Mouse (Mus musculus): ENCODE measurements at regions not wholly inside any gene's neighbourhood (a gene's known extent, or its start where the extent isn't known, plus 50 kb on each side); places are given as distances from the start of the nearest gene placed in this dataset.

DNA sequence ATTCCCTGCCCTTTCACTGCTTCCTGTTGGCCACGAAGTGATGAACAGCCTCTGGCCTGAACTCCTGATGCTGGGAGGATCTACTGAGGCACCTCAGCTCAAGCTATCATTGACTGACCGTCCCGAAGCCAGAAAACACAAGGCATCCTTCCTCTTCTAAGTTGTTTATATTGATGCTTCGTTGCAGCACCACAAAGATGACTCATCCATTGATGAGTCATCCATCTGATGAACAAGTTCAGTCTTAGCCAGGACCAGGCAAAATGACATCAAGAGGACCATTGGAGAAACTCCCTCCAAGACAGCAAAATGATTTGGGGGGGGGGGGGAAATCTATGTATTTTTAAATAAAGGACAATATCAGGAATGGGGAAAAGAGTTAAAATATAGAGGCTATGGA, 144.5 kb downstream of the Rab28 start:
- no peaks in the 10 kb centered on the region for H3K4me1 ChIP-seq (replicated peaks; ENCODE audit: control insufficient read depth, insufficient read depth, low read length)
- no peak overlapping the region for H3K9ac ChIP-seq (ENCODE audit: low read depth, low read length)
- 62% methylated on average over 4 of the region's 4 CpGs for WGBS
- no peak overlapping the region for H3K4me3 ChIP-seq (ENCODE audit: low read depth, low read length)
- no peak overlapping the region for H3K27ac ChIP-seq (ENCODE audit: low read depth, low read length)
- DNase-seq (ENCODE audit: low spot score) (no peak), ATAC-seq (replicated peaks; ENCODE audit: low FRiP score) (no peak)
- H3K36me3 ChIP-seq (ENCODE audit: control insufficient read depth, insufficient read depth, low read length), result no peaks in the 10 kb centered on the region
- H3K4me2 ChIP-seq, result no peak overlapping the region
- H3K27me3 ChIP-seq (replicated peaks; ENCODE audit: control insufficient read depth, insufficient read depth, low read length), result no peaks in the 10 kb centered on the region
- no peaks in the 10 kb centered on the region for H3K9me3 ChIP-seq (ENCODE audit: control insufficient read depth, low read length)

DNA sequence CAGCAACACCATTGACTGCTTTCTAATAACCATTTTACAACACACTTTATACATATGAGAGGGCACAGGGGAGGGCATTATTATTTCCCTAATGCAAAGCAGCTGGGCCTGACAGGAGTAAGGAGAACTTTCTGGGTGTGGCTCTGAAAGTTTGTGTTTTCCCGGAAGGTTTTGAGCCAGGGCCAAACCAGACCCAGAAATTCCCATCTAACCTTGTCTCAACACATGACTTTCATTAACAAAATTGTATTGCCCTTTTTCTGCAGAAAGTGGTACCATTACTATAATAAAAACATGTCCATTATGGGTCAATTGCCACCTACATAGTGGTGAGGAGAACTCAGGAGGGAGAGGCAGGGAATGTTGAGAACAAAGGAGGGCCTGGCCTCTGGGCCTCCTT, 145.7 kb downstream of the Rab28 start:
- WGBS, result 78% methylated on average over 1 of the region's 1 CpGs
- H3K9ac ChIP-seq (ENCODE audit: low read depth, low read length), result no peak overlapping the region
- no peaks in the 10 kb centered on the region for H3K9me3 ChIP-seq (ENCODE audit: control insufficient read depth, low read length)
- no peak overlapping the region for H3K4me3 ChIP-seq (ENCODE audit: low read depth, low read length)
- no peaks in the 10 kb centered on the region for H3K36me3 ChIP-seq (ENCODE audit: control insufficient read depth, insufficient read depth, low read length)
- H3K4me2 ChIP-seq, result no peak overlapping the region
- H3K27me3 ChIP-seq (replicated peaks; ENCODE audit: control insufficient read depth, insufficient read depth, low read length), result no peaks in the 10 kb centered on the region
- H3K4me1 ChIP-seq (replicated peaks; ENCODE audit: control insufficient read depth, insufficient read depth, low read length), result no peaks in the 10 kb centered on the region
- no peak for ATAC-seq (replicated peaks; ENCODE audit: low FRiP score)
- no peak for DNase-seq (ENCODE audit: low spot score)
- H3K27ac ChIP-seq (ENCODE audit: low read depth, low read length), result no peak overlapping the region

DNA sequence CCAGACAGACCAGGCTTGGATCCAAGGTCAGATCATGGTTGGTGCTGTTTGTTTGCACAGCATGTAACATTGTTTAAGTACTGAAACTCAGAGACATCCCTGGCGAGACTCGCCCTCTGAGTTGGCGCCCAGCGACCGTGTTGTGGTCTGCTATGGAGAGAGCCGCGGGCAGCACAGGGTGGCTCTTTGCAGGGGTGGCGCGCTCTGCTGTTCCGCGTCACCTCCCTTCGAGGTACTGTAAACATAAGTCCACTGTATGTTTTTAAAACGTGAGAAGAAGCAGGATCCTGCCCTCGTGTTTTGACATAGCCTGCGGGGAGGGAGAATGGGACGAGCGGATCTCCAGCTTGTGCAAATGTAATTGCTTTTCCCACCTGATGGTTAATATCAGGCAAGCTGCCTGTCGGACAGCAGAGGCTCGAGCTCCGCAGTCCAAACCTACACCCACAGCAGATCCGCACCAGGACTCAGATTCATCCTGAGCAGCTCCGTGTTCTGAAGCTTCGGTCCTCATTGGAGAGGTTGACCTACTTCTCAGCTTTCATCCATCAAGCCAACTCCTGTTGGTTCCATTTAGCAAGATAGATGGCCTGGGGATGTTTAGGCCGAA, 151.2 kb downstream of the Rab28 start:
- Histone ChIP-seq H3K9ac (ENCODE audit: low read depth, low read length) (no peak overlapping the region), H3K9me3 (ENCODE audit: control insufficient read depth, low read length) (no peaks in the 10 kb centered on the region), H3K4me2 (peak overlapping the region; percentile 30), H3K36me3 (ENCODE audit: control insufficient read depth, insufficient read depth, low read length) (no peaks in the 10 kb centered on the region), H3K4me3 (ENCODE audit: low read depth, low read length) (no peak overlapping the region), H3K27me3 (replicated peaks; ENCODE audit: control insufficient read depth, insufficient read depth, low read length) (no peaks in the 10 kb centered on the region), H3K4me1 (replicated peaks; ENCODE audit: control insufficient read depth, insufficient read depth, low read length) (no peaks in the 10 kb centered on the region), H3K27ac (ENCODE audit: low read depth, low read length) (no peak overlapping the region)
- DNase-seq (ENCODE audit: low spot score) (no peak), ATAC-seq (replicated peaks; ENCODE audit: low FRiP score) (no peak)
- 50% methylated on average over 24 of the region's 24 CpGs for WGBS

DNA sequence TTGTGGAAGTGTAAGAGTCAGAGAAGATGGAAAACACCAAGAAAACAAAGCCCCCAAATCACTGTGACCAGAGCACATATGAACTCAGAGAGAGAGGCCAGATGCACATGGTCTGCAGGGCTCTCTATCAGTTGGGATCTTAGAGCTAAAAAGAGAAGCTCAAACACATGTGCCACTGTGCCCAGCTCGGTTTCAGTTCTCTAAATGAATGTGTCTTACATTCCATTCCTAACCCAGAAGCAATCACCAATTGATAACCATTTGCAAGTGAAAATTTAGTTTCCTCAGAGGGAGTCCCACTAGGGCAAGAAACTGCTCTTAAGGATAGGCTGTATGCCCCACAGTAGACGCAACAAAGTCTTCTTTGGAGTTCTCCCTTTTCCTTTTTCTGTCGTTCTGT, 153.6 kb downstream of the Rab28 start:
- H3K27me3 ChIP-seq (replicated peaks; ENCODE audit: control insufficient read depth, insufficient read depth, low read length), result no peaks in the 10 kb centered on the region
- no peak for ATAC-seq (replicated peaks; ENCODE audit: low FRiP score)
- H3K9me3 ChIP-seq (ENCODE audit: control insufficient read depth, low read length), result no peaks in the 10 kb centered on the region
- H3K4me1 ChIP-seq (replicated peaks; ENCODE audit: control insufficient read depth, insufficient read depth, low read length), result no peaks in the 10 kb centered on the region
- no peak for DNase-seq (ENCODE audit: low spot score)
- no peak overlapping the region for H3K4me3 ChIP-seq (ENCODE audit: low read depth, low read length)
- 58% methylated on average over 3 of the region's 3 CpGs for WGBS
- H3K36me3 ChIP-seq (ENCODE audit: control insufficient read depth, insufficient read depth, low read length), result no peaks in the 10 kb centered on the region
- no peak overlapping the region for H3K27ac ChIP-seq (ENCODE audit: low read depth, low read length)
- no peak overlapping the region for H3K9ac ChIP-seq (ENCODE audit: low read depth, low read length)
- no peak overlapping the region for H3K4me2 ChIP-seq

DNA sequence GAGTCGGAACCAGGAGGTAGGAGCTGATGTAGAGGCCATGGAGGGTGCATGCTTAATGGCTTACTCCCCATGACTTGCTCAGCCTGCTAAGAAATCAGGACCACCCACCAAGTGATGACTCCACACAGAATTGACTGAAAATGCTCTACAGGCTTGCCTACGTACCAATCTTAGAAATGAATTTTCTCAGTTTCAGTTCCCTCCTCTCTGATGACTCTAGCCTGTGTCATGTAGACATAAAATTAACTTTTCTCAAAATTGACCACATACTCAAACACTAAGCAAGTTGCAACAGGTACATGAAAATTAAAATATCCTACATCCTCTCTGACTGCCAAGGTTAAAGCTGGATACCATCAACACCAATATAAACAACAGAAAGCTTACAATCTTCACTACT, 157.9 kb downstream of the Rab28 start:
- H3K9me3 ChIP-seq (ENCODE audit: control insufficient read depth, low read length), result no peaks in the 10 kb centered on the region
- H3K36me3 ChIP-seq (ENCODE audit: control insufficient read depth, insufficient read depth, low read length), result no peaks in the 10 kb centered on the region
- 70% methylated on average over 2 of the region's 2 CpGs for WGBS
- ATAC-seq (replicated peaks; ENCODE audit: low FRiP score) (no peak), DNase-seq (ENCODE audit: low spot score) (no peak)
- no peaks in the 10 kb centered on the region for H3K4me1 ChIP-seq (replicated peaks; ENCODE audit: control insufficient read depth, insufficient read depth, low read length)
- H3K4me3 ChIP-seq (ENCODE audit: low read depth, low read length), result no peak overlapping the region
- no peaks in the 10 kb centered on the region for H3K27me3 ChIP-seq (replicated peaks; ENCODE audit: control insufficient read depth, insufficient read depth, low read length)
- H3K9ac ChIP-seq (ENCODE audit: low read depth, low read length), result no peak overlapping the region
- no peak overlapping the region for H3K27ac ChIP-seq (ENCODE audit: low read depth, low read length)
- no peak overlapping the region for H3K4me2 ChIP-seq

DNA sequence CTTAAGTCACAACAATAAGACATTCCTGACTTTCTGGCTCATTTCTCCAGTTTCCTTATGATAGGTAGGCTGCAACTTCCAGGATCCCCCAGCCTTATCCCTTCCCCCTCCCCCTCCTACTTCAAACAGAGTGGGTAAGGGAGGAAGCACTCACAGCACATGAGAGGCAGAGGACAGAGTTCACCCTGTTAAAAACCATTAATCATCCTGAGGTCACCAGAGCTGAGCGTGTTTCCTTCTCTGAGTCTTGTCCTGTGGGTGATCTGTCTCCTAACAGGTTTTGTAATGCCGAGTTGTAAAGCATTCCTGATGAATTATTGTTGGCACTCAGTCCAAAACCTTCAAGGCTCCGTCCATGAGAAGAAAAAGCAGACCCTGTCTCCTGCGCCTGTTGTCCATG, 161.0 kb downstream of the Rab28 start:
- WGBS, result 38% methylated on average over 4 of the region's 4 CpGs
- Histone ChIP-seq H3K4me3 (ENCODE audit: low read depth, low read length) (no peak overlapping the region), H3K27ac (ENCODE audit: low read depth, low read length) (no peak overlapping the region), H3K27me3 (replicated peaks; ENCODE audit: control insufficient read depth, insufficient read depth, low read length) (no peaks in the 10 kb centered on the region), H3K36me3 (ENCODE audit: control insufficient read depth, insufficient read depth, low read length) (no peaks in the 10 kb centered on the region), H3K4me1 (replicated peaks; ENCODE audit: control insufficient read depth, insufficient read depth, low read length) (no peaks in the 10 kb centered on the region), H3K9me3 (ENCODE audit: control insufficient read depth, low read length) (no peaks in the 10 kb centered on the region), H3K9ac (ENCODE audit: low read depth, low read length) (no peak overlapping the region), H3K4me2 (no peak overlapping the region)
- DNase-seq (ENCODE audit: low spot score), result no peak
- no peak for ATAC-seq (replicated peaks; ENCODE audit: low FRiP score)

DNA sequence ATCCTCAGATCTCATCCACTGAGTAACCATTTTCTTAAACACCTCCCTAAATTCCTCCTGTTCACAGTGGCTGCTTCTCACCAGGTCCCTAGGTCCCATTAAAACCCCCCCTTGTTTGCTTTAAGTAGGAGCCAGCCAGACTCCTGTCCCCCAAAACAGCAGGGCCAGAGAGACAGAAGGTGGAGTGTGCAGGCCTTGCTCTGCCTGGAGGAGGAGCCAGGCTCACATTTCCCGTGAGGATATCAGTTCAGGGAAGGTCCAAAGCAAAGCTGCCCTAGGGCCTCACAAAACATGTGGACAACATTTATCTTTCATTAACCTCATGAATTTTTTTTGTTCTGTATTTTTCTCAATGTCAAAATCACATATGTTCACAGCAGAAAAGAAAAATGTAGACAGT, 167.2 kb downstream of the Rab28 start:
- Histone ChIP-seq H3K9ac (ENCODE audit: low read depth, low read length) (no peak overlapping the region), H3K4me1 (replicated peaks; ENCODE audit: control insufficient read depth, insufficient read depth, low read length) (no peaks in the 10 kb centered on the region), H3K4me3 (ENCODE audit: low read depth, low read length) (no peak overlapping the region), H3K36me3 (ENCODE audit: control insufficient read depth, insufficient read depth, low read length) (no peaks in the 10 kb centered on the region), H3K27ac (ENCODE audit: low read depth, low read length) (no peak overlapping the region), H3K9me3 (ENCODE audit: control insufficient read depth, low read length) (no peaks in the 10 kb centered on the region), H3K27me3 (replicated peaks; ENCODE audit: control insufficient read depth, insufficient read depth, low read length) (no peaks in the 10 kb centered on the region), H3K4me2 (no peak overlapping the region)
- no peak for DNase-seq (ENCODE audit: low spot score)
- no peak for ATAC-seq (replicated peaks; ENCODE audit: low FRiP score)
- 20% methylated on average over 1 of the region's 1 CpGs for WGBS

DNA sequence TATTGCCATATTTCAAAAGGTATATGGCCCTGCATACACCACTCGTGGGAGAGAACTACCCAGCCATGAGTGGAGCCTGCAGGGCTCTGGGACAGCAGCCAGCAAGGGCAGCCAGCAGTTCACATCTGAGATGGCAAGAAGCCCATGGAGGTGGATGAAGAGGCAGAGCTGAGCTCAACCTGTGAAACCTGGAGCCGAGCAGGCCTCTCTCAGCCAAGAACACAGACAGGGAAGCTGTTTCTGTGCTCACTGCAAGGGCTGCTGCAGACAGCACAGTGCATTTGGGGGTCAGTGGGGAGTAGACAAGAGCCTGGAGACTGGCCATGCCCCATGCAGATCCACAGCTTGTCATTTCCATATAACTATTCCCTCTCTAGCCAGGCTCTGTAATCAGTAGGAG, 173.4 kb downstream of the Rab28 start:
- no peak for ATAC-seq (replicated peaks; ENCODE audit: low FRiP score)
- Histone ChIP-seq H3K4me2 (no peak overlapping the region), H3K4me1 (replicated peaks; ENCODE audit: control insufficient read depth, insufficient read depth, low read length) (no peaks in the 10 kb centered on the region), H3K9ac (ENCODE audit: low read depth, low read length) (no peak overlapping the region), H3K36me3 (ENCODE audit: control insufficient read depth, insufficient read depth, low read length) (no peaks in the 10 kb centered on the region), H3K9me3 (ENCODE audit: control insufficient read depth, low read length) (no peaks in the 10 kb centered on the region), H3K27me3 (replicated peaks; ENCODE audit: control insufficient read depth, insufficient read depth, low read length) (no peaks in the 10 kb centered on the region), H3K27ac (ENCODE audit: low read depth, low read length) (no peak overlapping the region), H3K4me3 (ENCODE audit: low read depth, low read length) (no peak overlapping the region)
- WGBS, result 62% methylated on average over 2 of the region's 2 CpGs
- no peak for DNase-seq (ENCODE audit: low spot score)

Data from liver, embryonic 11.5 days (tissue).